ENCODE assay signal across 20 mouse cellular contexts in the genomic region with DNA sequence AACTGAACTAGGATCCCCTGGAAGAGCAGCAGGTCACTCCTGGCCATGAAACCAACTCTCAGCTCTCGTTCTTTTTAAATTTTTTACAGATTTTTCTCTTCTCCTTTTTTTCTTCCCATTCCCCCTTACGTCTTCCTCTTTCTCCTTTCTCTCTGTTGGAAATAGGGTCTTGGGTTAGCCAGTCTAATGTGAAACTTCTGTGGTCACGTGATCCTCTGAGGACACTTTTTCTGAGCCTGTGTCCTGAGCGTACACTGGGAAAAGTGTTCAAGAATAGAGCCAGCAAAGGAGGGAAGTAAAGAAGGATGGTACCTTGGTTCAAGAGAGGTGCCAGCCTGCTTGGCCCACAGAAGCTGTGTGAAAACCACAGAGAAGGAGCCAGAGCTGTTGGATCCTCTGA. TPM values are rescaled to one million over a fixed set of nuclear protein-coding genes. Genes with fewer than 3 reads are reported as not detected.
"Had no signal": no experiment of that assay in that cellular context is flagged by ENCODE, and none has a peak within 500 bp of the region (broad histone marks: within the 10 kb centered on the region; RNA-seq: fewer than 3 reads in every experiment).

No protein-coding gene starts in this region.

- H3K4me1 ChIP-seq: lung, embryonic 15.5 days; midbrain, embryonic 12.5 days; neural tube, embryonic 12.5 days had no signal

- H3K9ac ChIP-seq: liver, postnatal 0 days; lung, embryonic 15.5 days; midbrain, embryonic 12.5 days; neural tube, embryonic 12.5 days had no signal

- ATAC-seq: liver, postnatal 0 days; lung, postnatal 0 days; midbrain, embryonic 16.5 days had no signal

- H3K36me3 ChIP-seq: lung, embryonic 15.5 days; midbrain, embryonic 10.5 days; midbrain, embryonic 12.5 days; neural tube, embryonic 12.5 days had no signal

- H3K27ac ChIP-seq: lung, embryonic 15.5 days; macrophage; midbrain, embryonic 10.5 days; midbrain, embryonic 12.5 days; neural tube, embryonic 12.5 days had no signal

- H3K4me2 ChIP-seq: lung, embryonic 15.5 days; midbrain, embryonic 12.5 days; neural tube, embryonic 12.5 days had no signal

- DNase-seq: liver, postnatal 0 days; lung, adult 2 months; lung, postnatal 14 days; lung, postnatal 36 days; midbrain, embryonic 14.5 days; right cerebral cortex, postnatal 14 days; right cerebral cortex, postnatal 4 days; spleen, adult 18-20 months; thymus, adult 18-20 months; thymus, postnatal 14 days; thymus, postnatal 36 days had no signal

- H3K9me3 ChIP-seq: lung, embryonic 15.5 days; midbrain, embryonic 10.5 days; midbrain, embryonic 12.5 days; neural tube, embryonic 12.5 days had no signal

- H3K4me3 ChIP-seq: lung, embryonic 15.5 days; midbrain, embryonic 10.5 days; midbrain, embryonic 12.5 days; neural tube, embryonic 12.5 days had no signal

- H3K27me3 ChIP-seq: lung, embryonic 15.5 days; midbrain, embryonic 12.5 days; neural tube, embryonic 12.5 days had no signal

RNA-seq across cellular contexts. Expression of a gene that starts 51.3 kb away (rescaled TPM):
- total RNA-seq: megakaryocyte, adult 5-6 weeks; megakaryocyte-erythroid progenitor cell, adult 5-6 weeks had no signal
- polyA plus RNA-seq: macrophage had no signal
